In the genomic region with DNA sequence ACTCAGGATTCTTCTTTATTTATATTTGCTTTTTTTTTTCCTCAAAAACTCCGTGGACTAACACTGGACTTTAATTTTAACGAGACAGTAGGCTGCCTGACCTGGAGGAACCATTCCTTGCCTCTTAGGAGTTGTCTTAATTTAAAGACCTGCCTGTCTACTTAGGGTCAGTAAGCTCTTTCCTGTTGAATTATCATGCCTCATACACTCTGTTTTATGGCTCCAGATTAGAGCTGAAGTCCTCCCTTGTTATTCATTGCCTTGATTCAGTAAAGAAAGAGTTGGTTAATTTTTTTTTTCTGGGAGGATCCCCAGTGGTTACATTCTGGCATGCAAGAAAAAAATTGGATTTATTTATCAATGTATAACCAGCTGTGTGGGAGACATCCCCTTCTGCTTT, we compare ENCODE assay signal across 18 mouse cellular contexts.
"Had no signal": no experiment of that assay in that cellular context is flagged by ENCODE, and none has a peak within 500 bp of the region (broad histone marks: within the 10 kb centered on the region; RNA-seq: fewer than 3 reads in every experiment).

No protein-coding gene starts in this region.

- H3K9me3 ChIP-seq: midbrain, embryonic 10.5 days; midbrain, embryonic 13.5 days; neural tube, embryonic 13.5 days; neural tube, embryonic 15.5 days had no signal

- H3K4me3 ChIP-seq: midbrain, embryonic 10.5 days; midbrain, embryonic 13.5 days; myocyte; neural tube, embryonic 13.5 days; neural tube, embryonic 15.5 days had no signal

- H3K4me1 ChIP-seq: midbrain, embryonic 10.5 days; midbrain, embryonic 13.5 days; neural tube, embryonic 13.5 days; neural tube, embryonic 15.5 days had no signal

- DNase-seq: lung, adult 18-20 months; lung, embryonic 14.5 days; lung, postnatal 10 days; lung, postnatal 4 days; retina, postnatal 1 day; right cerebral cortex, adult 18-20 months; right cerebral cortex, postnatal 25 days; right cerebral cortex, postnatal 4 days; spleen, adult 18-20 months; thymus, adult 18-20 months; thymus, postnatal 14 days; thymus, postnatal 36 days had no signal

- H3K36me3 ChIP-seq: midbrain, embryonic 10.5 days; midbrain, embryonic 13.5 days; neural tube, embryonic 13.5 days; neural tube, embryonic 15.5 days had no signal

- H3K9ac ChIP-seq: lung, embryonic 14.5 days; midbrain, embryonic 13.5 days; neural tube, embryonic 13.5 days; neural tube, embryonic 15.5 days had no signal

- H3K27me3 ChIP-seq: midbrain, embryonic 13.5 days; neural tube, embryonic 15.5 days had no signal

- H3K4me2 ChIP-seq: lung, embryonic 14.5 days; midbrain, embryonic 13.5 days; neural tube, embryonic 13.5 days; neural tube, embryonic 15.5 days had no signal

- H3K27ac ChIP-seq: midbrain, embryonic 10.5 days; midbrain, embryonic 13.5 days; neural tube, embryonic 13.5 days; neural tube, embryonic 15.5 days had no signal

- ATAC-seq: midbrain, embryonic 13.5 days; midbrain, embryonic 16.5 days had no signal
